In genomic region chr13:63779376-63780291, GRCm38 (mm10) we compare ENCODE assay signal across 9 mouse cellular contexts. TPM values are rescaled to one million over a fixed set of nuclear protein-coding genes. Genes with fewer than 3 reads are reported as not detected.
A peak's percentile ranks its signal among the peaks of the same experiment; 100 is the strongest.
DNase-seq lines count a peak whose midpoint lies in the region; ATAC-seq lines count a peak whose summit lies in the region.
"Had no signal": no experiment of that assay in that cellular context is flagged by ENCODE, and none has a peak within 500 bp of the region (broad histone marks: within the 10 kb centered on the region; RNA-seq: fewer than 3 reads in every experiment).

No protein-coding gene starts in this region.

- DNase-seq in hindbrain, embryonic 11.5 days (ENCODE audit: low spot score) = no peak
- peak; percentile 28 to 37 for DNase-seq in left cerebral cortex, adult 18-20 months (ENCODE audit: low spot score in 2 of 2)
- DNase-seq in ovary, adult 18-20 months (ENCODE audit: low spot score) = no peak
- no peak for DNase-seq in kidney, adult 18-20 months

- H3K4me2 ChIP-seq in hindbrain, embryonic 15.5 days = no peak overlapping the region
- H3K4me2 ChIP-seq in hindbrain, embryonic 11.5 days (replicated peaks; ENCODE audit: low read depth, low read length) = no peak overlapping the region
- H3K4me2 ChIP-seq in forebrain, embryonic 15.5 days (replicated peaks) = no peak overlapping the region
- H3K4me2 ChIP-seq in neural tube, embryonic 15.5 days = no peak overlapping the region
- no peak overlapping the region for H3K4me2 ChIP-seq in kidney, embryonic 16.5 days (replicated peaks; ENCODE audit: low read depth, low read length)

- no peak overlapping the region; the same call in 1 of the 2 replicates for H3K27ac ChIP-seq in hindbrain, embryonic 15.5 days (replicated peaks)
- H3K27ac ChIP-seq in hindbrain, embryonic 11.5 days (ENCODE audit: low read depth, low read length) = no peak overlapping the region
- peak overlapping the region; percentile 63 for H3K27ac ChIP-seq in forebrain, embryonic 15.5 days (replicated peaks)
- 0 out of 2 replicates have a peak overlapping the region, but pooled peaks have one; percentile 14 for H3K27ac ChIP-seq in neural tube, embryonic 15.5 days (replicated peaks)
- H3K27ac ChIP-seq in kidney, embryonic 16.5 days (ENCODE audit: low read length) = no peak overlapping the region
- H3K27ac ChIP-seq: macrophage had no signal

- WGBS in hindbrain, embryonic 15.5 days = 42% methylated on average over 2 of the region's 2 CpGs
- 83% methylated on average over 2 of the region's 2 CpGs for WGBS in hindbrain, embryonic 11.5 days
- WGBS in forebrain, embryonic 15.5 days = 12% methylated on average over 2 of the region's 2 CpGs
- 39% methylated on average over 2 of the region's 2 CpGs for WGBS in neural tube, embryonic 15.5 days
- WGBS in kidney, embryonic 16.5 days = 63% methylated on average over 2 of the region's 2 CpGs

- 0 out of 2 replicates have a peak, but pooled peaks cover 3% of the 10 kb centered on the region for H3K4me1 ChIP-seq in hindbrain, embryonic 15.5 days (replicated peaks)
- no peaks in the 10 kb centered on the region for H3K4me1 ChIP-seq in hindbrain, embryonic 11.5 days (replicated peaks; ENCODE audit: control insufficient read depth, insufficient read depth, low read length)
- peaks cover 12% of the 10 kb centered on the region; the same call in 1 of the 2 replicates for H3K4me1 ChIP-seq in forebrain, embryonic 15.5 days
- no peaks in the 10 kb centered on the region for H3K4me1 ChIP-seq in neural tube, embryonic 15.5 days
- H3K4me1 ChIP-seq in kidney, embryonic 16.5 days (ENCODE audit: insufficient read depth, low read length) = no peaks in the 10 kb centered on the region

- H3K4me3 ChIP-seq in hindbrain, embryonic 15.5 days = no peak overlapping the region
- H3K4me3 ChIP-seq in hindbrain, embryonic 11.5 days (ENCODE audit: low read depth, low read length) = no peak overlapping the region
- no peak overlapping the region for H3K4me3 ChIP-seq in forebrain, embryonic 15.5 days
- no peak overlapping the region for H3K4me3 ChIP-seq in neural tube, embryonic 15.5 days (replicated peaks)
- no peak overlapping the region for H3K4me3 ChIP-seq in kidney, embryonic 16.5 days (ENCODE audit: low read length)

- no peaks in the 10 kb centered on the region for H3K9me3 ChIP-seq in hindbrain, embryonic 15.5 days
- no peaks in the 10 kb centered on the region for H3K9me3 ChIP-seq in hindbrain, embryonic 11.5 days (ENCODE audit: control insufficient read depth, low read length)
- H3K9me3 ChIP-seq in forebrain, embryonic 15.5 days = no peaks in the 10 kb centered on the region
- no peaks in the 10 kb centered on the region for H3K9me3 ChIP-seq in neural tube, embryonic 15.5 days (replicated peaks)
- H3K9me3 ChIP-seq in kidney, embryonic 16.5 days (ENCODE audit: low read length) = no peaks in the 10 kb centered on the region

- H3K36me3 ChIP-seq in hindbrain, embryonic 15.5 days = no peaks in the 10 kb centered on the region
- no peaks in the 10 kb centered on the region for H3K36me3 ChIP-seq in hindbrain, embryonic 11.5 days (ENCODE audit: control insufficient read depth, insufficient read depth, low read length)
- H3K36me3 ChIP-seq in forebrain, embryonic 15.5 days = no peaks in the 10 kb centered on the region
- H3K36me3 ChIP-seq in neural tube, embryonic 15.5 days = no peaks in the 10 kb centered on the region
- no peaks in the 10 kb centered on the region for H3K36me3 ChIP-seq in kidney, embryonic 16.5 days (ENCODE audit: insufficient read depth, low read length)

- ATAC-seq in hindbrain, embryonic 15.5 days (ENCODE audit: low FRiP score, low read depth) = peak; percentile 71; the same call in 1 of the 2 replicates
- ATAC-seq in hindbrain, embryonic 11.5 days (ENCODE audit: low FRiP score) = no peak
- ATAC-seq in forebrain, embryonic 15.5 days (replicated peaks) = peak; percentile 82
- peak; percentile 45; the same call in 1 of the 2 replicates for ATAC-seq in neural tube, embryonic 15.5 days (ENCODE audit: low FRiP score)
- ATAC-seq in kidney, embryonic 16.5 days (ENCODE audit: low FRiP score, low TSS enrichment) = no peak

- H3K9ac ChIP-seq in hindbrain, embryonic 15.5 days = no peak overlapping the region
- no peak overlapping the region for H3K9ac ChIP-seq in hindbrain, embryonic 11.5 days (ENCODE audit: low read depth, low read length)
- H3K9ac ChIP-seq in forebrain, embryonic 15.5 days (replicated peaks) = no peak overlapping the region
- no peak overlapping the region for H3K9ac ChIP-seq in neural tube, embryonic 15.5 days (replicated peaks)
- no peak overlapping the region for H3K9ac ChIP-seq in kidney, embryonic 16.5 days (replicated peaks; ENCODE audit: low read length)

- no peaks in the 10 kb centered on the region for H3K27me3 ChIP-seq in hindbrain, embryonic 15.5 days
- no peaks in the 10 kb centered on the region for H3K27me3 ChIP-seq in hindbrain, embryonic 11.5 days (ENCODE audit: control insufficient read depth, insufficient read depth, low read length)
- H3K27me3 ChIP-seq in forebrain, embryonic 15.5 days = no peaks in the 10 kb centered on the region
- no peaks in the 10 kb centered on the region for H3K27me3 ChIP-seq in neural tube, embryonic 15.5 days (replicated peaks)
- H3K27me3 ChIP-seq in kidney, embryonic 16.5 days (ENCODE audit: insufficient read depth, low read length) = no peaks in the 10 kb centered on the region

RNA-seq across cellular contexts. Expression of gene Ercc6l2, which starts 35.4 kb away (rescaled TPM):
- 14.0 and 15.5 TPM in 2 replicates for polyA plus RNA-seq in hindbrain, embryonic 15.5 days (2015; fragmentation: Nextera tagmentation; extraction: Ambion mirVana)
- 23.7 and 28.9 TPM in 2 replicates for polyA plus RNA-seq in hindbrain, embryonic 11.5 days (2014; fragmentation: Nextera tagmentation; extraction: Ambion mirVana)
- polyA plus RNA-seq in forebrain, embryonic 15.5 days (2015; fragmentation: Nextera tagmentation; extraction: Ambion mirVana) = 15.0 and 17.0 TPM in 2 replicates
- total RNA-seq in left cerebral cortex, adult 18-20 months (2021) = 10 to 100 TPM; 15.4 to 19.5 TPM
- polyA plus RNA-seq in neural tube, embryonic 15.5 days (2015; fragmentation: Nextera tagmentation; extraction: Ambion mirVana) = 14.2 and 14.7 TPM in 2 replicates
- polyA plus RNA-seq in kidney, embryonic 16.5 days (2015; fragmentation: Nextera tagmentation; extraction: Ambion mirVana) = 22.0 and 26.5 TPM in 2 replicates

Comparison
In these comparisons a context has a peak if more than half of its experiments do, and no peak if none do; other contexts are left out.
1. ATAC-seq: peak in hindbrain, embryonic 15.5 days (single experiment), forebrain, embryonic 15.5 days (single experiment) and neural tube, embryonic 15.5 days (single experiment); none in hindbrain, embryonic 11.5 days (single experiment) and kidney, embryonic 16.5 days (single experiment).
2. H3K27ac ChIP-seq: peak in forebrain, embryonic 15.5 days (single experiment) and neural tube, embryonic 15.5 days (single experiment); none in hindbrain, embryonic 15.5 days (single experiment), hindbrain, embryonic 11.5 days (single experiment) and kidney, embryonic 16.5 days (single experiment).
3. DNase-seq: peak in left cerebral cortex, adult 18-20 months (2 of 2); none in hindbrain, embryonic 11.5 days (single experiment), ovary, adult 18-20 months (single experiment) and kidney, adult 18-20 months (single experiment).